Mouse (Mus musculus): Measurements from ENCODE around the gene Akp3.

Gene Akp3

GRCm38 (mm10) chr1:87124673-87125072, at the start of gene Akp3:
Akp3 (plus strand) TSS chr1:87124973.
- no peak for DNase-seq

GRCm38 (mm10) chr1:87086196-87086595, 38.6 kb upstream of the Akp3 start:
- DNase-seq, result no peak

- no peak for DNase-seq
Observed at GRCm38 (mm10) chr1:87086964-87087363, 37.8 kb upstream of the Akp3 start.

GRCm38 (mm10) chr1:87089251-87089650, 35.5 kb upstream of the Akp3 start:
- DNase-seq, result no peak

GRCm38 (mm10) chr1:87089828-87090227, 34.9 kb upstream of the Akp3 start, which contains the start of gene Alppl2:
Alppl2 (minus strand) TSS chr1:87089928.
- no peak for DNase-seq

- no peak for DNase-seq
Observed at GRCm38 (mm10) chr1:87095642-87096041, 29.1 kb upstream of the Akp3 start.

GRCm38 (mm10) chr1:87098358-87098975, 26.3 kb upstream of the Akp3 start:
- peak; percentile 16 for DNase-seq

GRCm38 (mm10) chr1:87101411-87101810, 23.4 kb upstream of the Akp3 start, which contains the start of gene Alpi:
Alpi (minus strand) TSS chr1:87101606.
- no peak for DNase-seq

- DNase-seq, result no peak
Observed at GRCm38 (mm10) chr1:87102114-87102513, 22.7 kb upstream of the Akp3 start.

- DNase-seq, result no peak
Observed at GRCm38 (mm10) chr1:87103936-87104335, 20.8 kb upstream of the Akp3 start.

GRCm38 (mm10) chr1:87106536-87106935, 18.2 kb upstream of the Akp3 start:
- no peak for DNase-seq

GRCm38 (mm10) chr1:87108564-87108963, 16.2 kb upstream of the Akp3 start:
- no peak for DNase-seq

GRCm38 (mm10) chr1:87111719-87112354, 12.9 kb upstream of the Akp3 start:
- no peak for DNase-seq

- no peak for DNase-seq
Observed at GRCm38 (mm10) chr1:87114784-87115183, 10.0 kb upstream of the Akp3 start.

GRCm38 (mm10) chr1:87127206-87128030, 2.6 kb downstream of the Akp3 start:
- DNase-seq, result no peak

GRCm38 (mm10) chr1:87131803-87132202, 7.0 kb downstream of the Akp3 start:
- no peak for DNase-seq

GRCm38 (mm10) chr1:87141550-87141949, 16.8 kb downstream of the Akp3 start:
- DNase-seq, result no peak

GRCm38 (mm10) chr1:87142456-87142855, 17.7 kb downstream of the Akp3 start:
- no peak for DNase-seq

GRCm38 (mm10) chr1:87143141-87143540, 18.4 kb downstream of the Akp3 start:
- no peak for DNase-seq

GRCm38 (mm10) chr1:87149422-87149821, 24.6 kb downstream of the Akp3 start:
- no peak for DNase-seq

- no peak for DNase-seq
Observed at GRCm38 (mm10) chr1:87151286-87151685, 26.5 kb downstream of the Akp3 start.

- DNase-seq, result no peak
Observed at GRCm38 (mm10) chr1:87153776-87154500, 29.2 kb downstream of the Akp3 start.

GRCm38 (mm10) chr1:87154501-87155120, 29.8 kb downstream of the Akp3 start:
- no peak for DNase-seq

Data from cerebellum, adult 8-10 months (tissue).